Mouse (Mus musculus) heart, postnatal 0 days (tissue): Measurements from ENCODE around the gene Slc46a1. TPM values are rescaled to one million over a fixed set of nuclear protein-coding genes. Genes with fewer than 3 reads are reported as not detected.
A peak's percentile ranks its signal among the peaks of the same experiment; 100 is the strongest.

ENCODE experiments used
- ATAC-seq: fragments of 200-750 bp; cut with Nextera tagmentation; 2 replicates; pipeline ENCODE4 v1.8.0; 2017; ENCODE audit warnings: low read depth, moderate number of reproducible peaks, moderate library complexity; ENCODE audit not compliant: insufficient read depth
- DNase-seq: peaks from one replicate; pipeline ENCODE4 v3.0.0-alpha.2; 2016; ENCODE audit warnings: low spot score
- H3K27ac ChIP-seq: fragments of 300-500 bp; sonication (generic); 2 replicates; pipeline ENCODE4 v1.5.1; 2014; ENCODE audit warnings: low read depth, mild to moderate bottlenecking
- H3K27me3 ChIP-seq: fragments of 300-500 bp; sonication (generic); 2 replicates; pipeline ENCODE4 v1.6.1; 2014; ENCODE audit warnings: low read length, mixed read lengths; ENCODE audit not compliant: control insufficient read depth, insufficient read depth
- H3K36me3 ChIP-seq: fragments of 300-500 bp; sonication (generic); replicated peaks from 2 replicates; pipeline ENCODE4 v1.6.1; 2014; ENCODE audit warnings: low read length, mixed read lengths; ENCODE audit not compliant: control insufficient read depth, insufficient read depth
- H3K4me1 ChIP-seq: fragments of 300-500 bp; sonication (generic); 2 replicates; pipeline ENCODE4 v1.6.1; 2014; ENCODE audit warnings: antibody characterized with exemption; ENCODE audit not compliant: control insufficient read depth, insufficient read depth
- H3K4me2 ChIP-seq: fragments of 300-500 bp; sonication (generic); 2 replicates; pipeline ENCODE4 v1.6.1; 2014; ENCODE audit warnings: low read depth, mild to moderate bottlenecking, low read length, moderate library complexity
- H3K4me3 ChIP-seq: fragments of 300-500 bp; sonication (generic); 2 replicates; pipeline ENCODE4 v1.5.1; 2014; ENCODE audit warnings: low read depth, low read length
- H3K9ac ChIP-seq: fragments of 300-500 bp; sonication (generic); replicated peaks from 2 replicates; pipeline ENCODE4 v1.6.1; 2014; ENCODE audit warnings: low read depth, low read length, mixed read lengths
- H3K9me3 ChIP-seq: fragments of 300-500 bp; sonication (generic); replicated peaks from 2 replicates; pipeline ENCODE4 v1.6.1; 2016; ENCODE audit warnings: low read length; ENCODE audit not compliant: control insufficient read depth
- CTCF ChIP-seq: IDR thresholded peaks from 2 replicates; pipeline ENCODE4 v1.5.1; 2016; ENCODE audit warnings: antibody characterized with exemption, control low read depth, low read depth
- EP300 ChIP-seq: IDR thresholded peaks from 2 replicates; pipeline ENCODE4 v1.6.1; 2016; ENCODE audit warnings: antibody characterized with exemption, low read depth
- WGBS: fragments of 180-500 bp; shearing (Covaris S2); extraction: QIAGEN DNeasy Blood & Tissue Kit; methylation state at CpG from one replicate; pipeline ENCODE4 v1.1.7; 2014; 5-methylcytosine and 5-hydroxymethylcytosine counted together
- polyA plus RNA-seq: library from polyadenylated mRNA; unstranded; fragments of >200 nt; fragmentation: Nextera tagmentation; extraction: Ambion mirVana; gene quantifications from 2 replicates; pipeline ENCODE4 v1.2.1, GENCODE M21; 2015
- total RNA-seq: library from RNA; depleted of rRNA; stranded (reverse); fragments of >200 nt; gene quantifications from 2 replicates; pipeline ENCODE4 v1.2.3, GENCODE M21; 2014; ENCODE audit warnings: low replicate concordance; rRNA removed

Slc46a1 gene
- total RNA-seq: 3.7 and 8.4 TPM in 2 replicates
- 4.5 TPM in 2 replicates for polyA plus RNA-seq

- Histone ChIP-seq H3K27me3 (no peaks in the 10 kb centered on the region), H3K9me3 (no peaks in the 10 kb centered on the region), H3K4me1 (0 out of 2 replicates have a peak, but pooled peaks cover 4% of the 10 kb centered on the region), H3K36me3 (no peaks in the 10 kb centered on the region), H3K4me2 (peak within 1 kb of the TSS; percentile 95), H3K27ac (peak within 1 kb of the TSS; percentile 68), H3K4me3 (peak within 1 kb of the TSS; percentile 89), H3K9ac (peak within 1 kb of the TSS; percentile 67)
- WGBS: under 1% methylated on average over 41 of the region's 41 CpGs
- TF ChIP-seq CTCF (no peak), EP300 (no peak)
- ATAC-seq: peak; percentile 95
- DNase-seq: peak; percentile 83
Observed at GRCm38 (mm10) chr11:78465568-78466180, at the start of gene Slc46a1. TSS of gene Slc46a1 (plus strand) at chr11:78465697.

- Histone ChIP-seq H3K36me3 (no peaks in the 10 kb centered on the region), H3K4me2 (no peak overlapping the region), H3K27me3 (peaks cover 10% of the 10 kb centered on the region; the same call in 1 of the 2 replicates), H3K9me3 (no peaks in the 10 kb centered on the region), H3K27ac (no peak overlapping the region), H3K9ac (no peak overlapping the region), H3K4me3 (no peak overlapping the region), H3K4me1 (no peaks in the 10 kb centered on the region)
- 71% methylated on average over 6 of the region's 6 CpGs for WGBS
- no peak for DNase-seq
- no peak for ATAC-seq
- no peak for TF ChIP-seq CTCF
- no peak for TF ChIP-seq EP300
Observed at GRCm38 (mm10) chr11:78416854-78417253, 48.6 kb upstream of the Slc46a1 start.

GRCm38 (mm10) chr11:78420263-78420889 lies 45.1 kb upstream of the Slc46a1 start:
- Histone ChIP-seq H3K9me3 (no peaks in the 10 kb centered on the region), H3K27me3 (peaks cover 23% of the 10 kb centered on the region; the same call in 1 of the 2 replicates), H3K4me2 (no peak overlapping the region), H3K9ac (no peak overlapping the region), H3K4me3 (no peak overlapping the region), H3K36me3 (no peaks in the 10 kb centered on the region), H3K4me1 (no peaks in the 10 kb centered on the region), H3K27ac (no peak overlapping the region)
- TF ChIP-seq CTCF (no peak), EP300 (no peak)
- ATAC-seq (no peak), DNase-seq (no peak)
- WGBS: 52% methylated on average over 12 of the region's 12 CpGs

GRCm38 (mm10) chr11:78421201-78422009 lies 44.1 kb upstream of the Slc46a1 start:
- no peak overlapping the region for H3K27ac ChIP-seq
- H3K4me3 ChIP-seq: no peak overlapping the region
- H3K9me3 ChIP-seq: no peaks in the 10 kb centered on the region
- no peak overlapping the region for H3K9ac ChIP-seq
- ATAC-seq (no peak), DNase-seq (no peak)
- no peaks in the 10 kb centered on the region for H3K36me3 ChIP-seq
- H3K27me3 ChIP-seq: peaks cover 23% of the 10 kb centered on the region; the same call in 1 of the 2 replicates
- 50% methylated on average over 13 of the region's 13 CpGs for WGBS
- no peaks in the 10 kb centered on the region for H3K4me1 ChIP-seq
- TF ChIP-seq CTCF (no peak), EP300 (no peak)
- H3K4me2 ChIP-seq: no peak overlapping the region

GRCm38 (mm10) chr11:78422055-78422819 lies 43.3 kb upstream of the Slc46a1 start, which contains the start of gene Slc13a2:
TSS of gene Slc13a2 (minus strand) at chr11:78422217.
- Histone ChIP-seq H3K9me3 (no peaks in the 10 kb centered on the region), H3K4me1 (no peaks in the 10 kb centered on the region), H3K27me3 (peaks cover 23% of the 10 kb centered on the region; the same call in 1 of the 2 replicates), H3K4me3 (no peak within 1 kb of the TSS), H3K9ac (no peak within 1 kb of the TSS), H3K4me2 (no peak within 1 kb of the TSS), H3K36me3 (no peaks in the 10 kb centered on the region), H3K27ac (no peak within 1 kb of the TSS)
- ATAC-seq (no peak), DNase-seq (no peak)
- TF ChIP-seq EP300: no peak
- no peak for TF ChIP-seq CTCF
- WGBS: 18% methylated on average over 13 of the region's 13 CpGs
